Mouse (Mus musculus): ENCODE measurements around the gene Cmip.

Gene Cmip

GRCm38 (mm10) chr8:117322715-117323310 is 65.9 kb downstream of the Cmip start:
- 42% methylated on average over 8 of the region's 8 CpGs for whole genome bisulfite sequencing

GRCm38 (mm10) chr8:117324821-117325220 is 68.0 kb downstream of the Cmip start:
- WGBS: 84% methylated on average over 9 of the region's 9 CpGs

GRCm38 (mm10) chr8:117326735-117327134 is 69.9 kb downstream of the Cmip start:
- 85% methylated on average over 5 of the region's 5 CpGs for WGBS

- 41% methylated on average over 7 of the region's 7 CpGs for WGBS
These were observed 70.5 kb downstream of the Cmip start for GRCm38 (mm10) chr8:117327385-117327837.

- 55% methylated on average over 9 of the region's 9 CpGs for WGBS
These were observed 71.9 kb downstream of the Cmip start for GRCm38 (mm10) chr8:117328758-117329157.

GRCm38 (mm10) chr8:117329167-117329566 is 72.3 kb downstream of the Cmip start:
- 32% methylated on average over 9 of the region's 9 CpGs for WGBS

GRCm38 (mm10) chr8:117329903-117330302 is 73.0 kb downstream of the Cmip start:
- 49% methylated on average over 2 of the region's 2 CpGs for WGBS

- 69% methylated on average over 27 of the region's 27 CpGs for WGBS
These were observed 75.6 kb downstream of the Cmip start for GRCm38 (mm10) chr8:117332229-117333010.

- 70% methylated on average over 6 of the region's 6 CpGs for WGBS
These were observed 76.8 kb downstream of the Cmip start for GRCm38 (mm10) chr8:117333619-117334018.

- 79% methylated on average over 10 of the region's 10 CpGs for WGBS
These were observed 77.3 kb downstream of the Cmip start for GRCm38 (mm10) chr8:117334058-117334747.

GRCm38 (mm10) chr8:117334748-117335393 is 78.0 kb downstream of the Cmip start:
- 48% methylated on average over 14 of the region's 14 CpGs for WGBS

GRCm38 (mm10) chr8:117335423-117335822 is 78.6 kb downstream of the Cmip start:
- 43% methylated on average over 8 of the region's 8 CpGs for WGBS

GRCm38 (mm10) chr8:117337188-117337587 is 80.3 kb downstream of the Cmip start:
- WGBS: 95% methylated on average over 3 of the region's 3 CpGs

GRCm38 (mm10) chr8:117338678-117339077 is 81.8 kb downstream of the Cmip start:
- WGBS: 62% methylated on average over 2 of the region's 2 CpGs

GRCm38 (mm10) chr8:117339296-117339957 is 82.6 kb downstream of the Cmip start:
- 63% methylated on average over 19 of the region's 19 CpGs for WGBS

- 50% methylated on average over 12 of the region's 12 CpGs for WGBS
These were observed 83.2 kb downstream of the Cmip start for GRCm38 (mm10) chr8:117339958-117340651.

GRCm38 (mm10) chr8:117340800-117341199 is 83.9 kb downstream of the Cmip start:
- 91% methylated on average over 12 of the region's 12 CpGs for WGBS

GRCm38 (mm10) chr8:117342735-117343385 is 86.0 kb downstream of the Cmip start:
- 73% methylated on average over 8 of the region's 8 CpGs for WGBS

- WGBS: 59% methylated on average over 10 of the region's 10 CpGs
These were observed 86.6 kb downstream of the Cmip start for GRCm38 (mm10) chr8:117343484-117343883.

GRCm38 (mm10) chr8:117344899-117345298 is 88.0 kb downstream of the Cmip start:
- 28% methylated on average over 11 of the region's 11 CpGs for WGBS
